Mouse (Mus musculus): ENCODE results near the gene Zfp112. TPM values are rescaled to one million over a fixed set of nuclear protein-coding genes. Genes with fewer than 3 reads are reported as not detected.

Gene Zfp112
- polyA plus RNA-seq, 1 experiment = 1.2 TPM

GRCm38 (mm10) chr7:24087485-24088125 is 24.5 kb upstream of the Zfp112 start:
- no peak for TF ChIP-seq SRF (IDR thresholded peaks at IDR 0.05; ENCODE audit: control insufficient read depth, insufficient read length, low read depth)
- no peak for TF ChIP-seq POLR2AphosphoS2 (IDR thresholded peaks at IDR 0.05; ENCODE audit: insufficient read length, low read depth)
- no peak for TF ChIP-seq MYOD1 (IDR thresholded peaks at IDR 0.05; ENCODE audit: control insufficient read depth in 1 of 3, insufficient read length in 2 of 3, low read depth in 2 of 3)
- no peak for TF ChIP-seq TCF3 (IDR thresholded peaks at IDR 0.05; ENCODE audit: insufficient read length, low read depth)
- H3K79me2 ChIP-seq (ENCODE audit: control insufficient read depth, insufficient read depth) = peaks cover 34% of the 10 kb centered on the region
- H3ac ChIP-seq (ENCODE audit: control insufficient read depth, insufficient read length) = no peak overlapping the region
- H3K27me3 ChIP-seq (ENCODE audit: control insufficient read depth, insufficient read depth, insufficient read length) = no peaks in the 10 kb centered on the region
- peaks cover 4% of the 10 kb centered on the region for H3K36me3 ChIP-seq (ENCODE audit: control insufficient read depth, insufficient read depth)
- H3K4me3 ChIP-seq = no peak overlapping the region
- no peak overlapping the region for H3K4me2 ChIP-seq (ENCODE audit: low read depth)

GRCm38 (mm10) chr7:24104403-24104802 is 7.7 kb upstream of the Zfp112 start:
- H3K79me2 ChIP-seq (ENCODE audit: control insufficient read depth, insufficient read depth) = no peaks in the 10 kb centered on the region
- no peak overlapping the region for H3K4me2 ChIP-seq (ENCODE audit: low read depth)
- peaks cover 43% of the 10 kb centered on the region for H3K36me3 ChIP-seq (ENCODE audit: control insufficient read depth, insufficient read depth)
- no peak overlapping the region for H3K4me3 ChIP-seq
- no peaks in the 10 kb centered on the region for H3K27me3 ChIP-seq (ENCODE audit: control insufficient read depth, insufficient read depth, insufficient read length)
- H3ac ChIP-seq (ENCODE audit: control insufficient read depth, insufficient read length) = no peak overlapping the region
- TF ChIP-seq TCF12 (IDR thresholded peaks at IDR 0.05; ENCODE audit: insufficient read depth, poor library complexity, severe bottlenecking) (no peak), POLR2A (IDR thresholded peaks at IDR 0.05; ENCODE audit: insufficient read length, low read depth) (no peak), USF1 (IDR thresholded peaks at IDR 0.05; ENCODE audit: low read depth) (no peak), E2F4 (IDR thresholded peaks at IDR 0.05; ENCODE audit: insufficient read depth) (no peak), MYOD1 (IDR thresholded peaks at IDR 0.05; ENCODE audit: control insufficient read depth in 1 of 3, insufficient read length in 2 of 3, low read depth in 2 of 3) (no peak), SRF (IDR thresholded peaks at IDR 0.05; ENCODE audit: control insufficient read depth, insufficient read length, low read depth) (no peak), REST (IDR thresholded peaks at IDR 0.05; ENCODE audit: insufficient read depth, insufficient read length) (no peak), MYOG (IDR thresholded peaks at IDR 0.05; ENCODE audit: control insufficient read depth in 1 of 3, insufficient read depth in 1 of 3, insufficient read length in 2 of 3, low read depth in 2 of 3) (no peak)

GRCm38 (mm10) chr7:24105144-24105703 is 6.9 kb upstream of the Zfp112 start:
- Histone ChIP-seq H3K79me2 (ENCODE audit: control insufficient read depth, insufficient read depth) (no peaks in the 10 kb centered on the region), H3K4me3 (no peak overlapping the region), H3K4me2 (ENCODE audit: low read depth) (no peak overlapping the region), H3K27me3 (ENCODE audit: control insufficient read depth, insufficient read depth, insufficient read length) (no peaks in the 10 kb centered on the region), H3K36me3 (ENCODE audit: control insufficient read depth, insufficient read depth) (peaks cover 43% of the 10 kb centered on the region), H3ac (ENCODE audit: control insufficient read depth, insufficient read length) (no peak overlapping the region)
- no peak for TF ChIP-seq MAX (IDR thresholded peaks at IDR 0.05; ENCODE audit: low read depth)
- TF ChIP-seq POLR2AphosphoS2 (IDR thresholded peaks at IDR 0.05; ENCODE audit: insufficient read length, low read depth) = no peak
- no peak for TF ChIP-seq REST (IDR thresholded peaks at IDR 0.05; ENCODE audit: insufficient read depth, insufficient read length)
- no peak for TF ChIP-seq POLR2A (IDR thresholded peaks at IDR 0.05; ENCODE audit: insufficient read length, low read depth)
- TF ChIP-seq MYOD1 (IDR thresholded peaks at IDR 0.05; ENCODE audit: control insufficient read depth in 1 of 3, insufficient read length in 2 of 3, low read depth in 2 of 3) = no peak
- TF ChIP-seq SRF (IDR thresholded peaks at IDR 0.05; ENCODE audit: control insufficient read depth, insufficient read length, low read depth) = no peak
- TF ChIP-seq CEBPB (IDR thresholded peaks at IDR 0.05; ENCODE audit: insufficient read depth, poor library complexity, severe bottlenecking) = no peak

GRCm38 (mm10) chr7:24110839-24111238 is 1.3 kb upstream of the Zfp112 start:
- no peak overlapping the region for H3ac ChIP-seq (ENCODE audit: control insufficient read depth, insufficient read length)
- no peak for TF ChIP-seq USF1 (IDR thresholded peaks at IDR 0.05; ENCODE audit: low read depth)
- no peak for TF ChIP-seq POLR2AphosphoS2 (IDR thresholded peaks at IDR 0.05; ENCODE audit: insufficient read length, low read depth)
- TF ChIP-seq POLR2A (IDR thresholded peaks at IDR 0.05; ENCODE audit: insufficient read length, low read depth) = no peak
- TF ChIP-seq REST (IDR thresholded peaks at IDR 0.05; ENCODE audit: insufficient read depth, insufficient read length) = no peak
- TF ChIP-seq MYOG (IDR thresholded peaks at IDR 0.05; ENCODE audit: control insufficient read depth in 1 of 3, insufficient read depth in 1 of 3, insufficient read length in 2 of 3, low read depth in 2 of 3) = no peak
- TF ChIP-seq SRF (IDR thresholded peaks at IDR 0.05; ENCODE audit: control insufficient read depth, insufficient read length, low read depth) = no peak
- no peak for TF ChIP-seq TCF3 (IDR thresholded peaks at IDR 0.05; ENCODE audit: insufficient read length, low read depth)
- TF ChIP-seq MAX (IDR thresholded peaks at IDR 0.05; ENCODE audit: low read depth) = no peak
- TF ChIP-seq CEBPB (IDR thresholded peaks at IDR 0.05; ENCODE audit: insufficient read depth, poor library complexity, severe bottlenecking) = no peak
- no peak for TF ChIP-seq TCF12 (IDR thresholded peaks at IDR 0.05; ENCODE audit: insufficient read depth, poor library complexity, severe bottlenecking)
- TF ChIP-seq E2F4 (IDR thresholded peaks at IDR 0.05; ENCODE audit: insufficient read depth) = no peak

GRCm38 (mm10) chr7:24111772-24112155 is 350 bp upstream of the Zfp112 start:
- peak overlapping the region; percentile 11 for H3ac ChIP-seq (ENCODE audit: control insufficient read depth, insufficient read length)
- peak overlapping the region; percentile 73 for H3K4me3 ChIP-seq
- H3K4me2 ChIP-seq (ENCODE audit: low read depth) = peak overlapping the region; percentile 20
- H3K79me2 ChIP-seq (ENCODE audit: control insufficient read depth, insufficient read depth) = no peaks in the 10 kb centered on the region
- TF ChIP-seq REST (IDR thresholded peaks at IDR 0.05; ENCODE audit: insufficient read depth, insufficient read length) = no peak
- no peak for TF ChIP-seq TCF12 (IDR thresholded peaks at IDR 0.05; ENCODE audit: insufficient read depth, poor library complexity, severe bottlenecking)
- TF ChIP-seq POLR2A (IDR thresholded peaks at IDR 0.05; ENCODE audit: insufficient read length, low read depth) = no peak
- TF ChIP-seq MAX (IDR thresholded peaks at IDR 0.05; ENCODE audit: low read depth) = no peak
- no peak for TF ChIP-seq USF1 (IDR thresholded peaks at IDR 0.05; ENCODE audit: low read depth)
- no peak for TF ChIP-seq CEBPB (IDR thresholded peaks at IDR 0.05; ENCODE audit: insufficient read depth, poor library complexity, severe bottlenecking)
- no peak for TF ChIP-seq SRF (IDR thresholded peaks at IDR 0.05; ENCODE audit: control insufficient read depth, insufficient read length, low read depth)
- no peak for TF ChIP-seq MYOD1 (IDR thresholded peaks at IDR 0.05; ENCODE audit: control insufficient read depth in 1 of 3, insufficient read length in 2 of 3, low read depth in 2 of 3)
- no peak for TF ChIP-seq TCF3 (IDR thresholded peaks at IDR 0.05; ENCODE audit: insufficient read length, low read depth)
- TF ChIP-seq E2F4 (IDR thresholded peaks at IDR 0.05; ENCODE audit: insufficient read depth) = no peak
- TF ChIP-seq POLR2AphosphoS2 (IDR thresholded peaks at IDR 0.05; ENCODE audit: insufficient read length, low read depth) = no peak
- TF ChIP-seq MYOG (IDR thresholded peaks at IDR 0.05; ENCODE audit: control insufficient read depth in 1 of 3, insufficient read depth in 1 of 3, insufficient read length in 2 of 3, low read depth in 2 of 3) = no peak
- H3K27me3 ChIP-seq (ENCODE audit: control insufficient read depth, insufficient read depth, insufficient read length) = no peaks in the 10 kb centered on the region
- H3K36me3 ChIP-seq (ENCODE audit: control insufficient read depth, insufficient read depth) = peaks cover 9% of the 10 kb centered on the region

More at GRCm38 (mm10) chr7:24110839-24111238, 1.3 kb upstream of the Zfp112 start:
- H3K36me3 ChIP-seq (ENCODE audit: control insufficient read depth, insufficient read depth) = peaks cover 17% of the 10 kb centered on the region
- no peak overlapping the region for H3K4me3 ChIP-seq
- no peaks in the 10 kb centered on the region for H3K27me3 ChIP-seq (ENCODE audit: control insufficient read depth, insufficient read depth, insufficient read length)
- no peaks in the 10 kb centered on the region for H3K79me2 ChIP-seq (ENCODE audit: control insufficient read depth, insufficient read depth)
- no peak overlapping the region for H3K4me2 ChIP-seq (ENCODE audit: low read depth)

Measured in myocyte (in vitro differentiated cells).